Mouse (Mus musculus) neural tube, embryonic 10.5 days (tissue): ENCODE data around the gene Ppm1l.
"Not testable (repeated sequence)": the region's sequence is repeated elsewhere in the genome, so short reads cannot be mapped to it uniquely, and the experiment has no call there.

ENCODE experiments used
- DNase-seq: peaks from one replicate; pipeline ENCODE4 v3.0.0-alpha.2; 2017; ENCODE audit warnings: low spot score; ENCODE audit errors: extremely low spot score

Gene Ppm1l

GRCm38 (mm10) chr3:69535486-69535885 lies 218.8 kb downstream of the Ppm1l start:
- DNase-seq = no peak

- DNase-seq = peak; percentile 41
Measured at GRCm38 (mm10) chr3:69535941-69536647, 219.4 kb downstream of the Ppm1l start.

GRCm38 (mm10) chr3:69542962-69543361 lies 226.3 kb downstream of the Ppm1l start:
- no peak for DNase-seq

- no peak for DNase-seq
Measured at GRCm38 (mm10) chr3:69543730-69544129, 227.1 kb downstream of the Ppm1l start.

- DNase-seq = no peak
Measured at GRCm38 (mm10) chr3:69545017-69545416, 228.4 kb downstream of the Ppm1l start.

- DNase-seq = no peak
Measured at GRCm38 (mm10) chr3:69548704-69549455, 232.2 kb downstream of the Ppm1l start.

- no peak for DNase-seq
Measured at GRCm38 (mm10) chr3:69549602-69550001, 232.9 kb downstream of the Ppm1l start.

GRCm38 (mm10) chr3:69555511-69555910 lies 238.8 kb downstream of the Ppm1l start:
- no peak for DNase-seq

GRCm38 (mm10) chr3:69556092-69556778 lies 239.6 kb downstream of the Ppm1l start:
- DNase-seq = no peak

- DNase-seq = no peak
Measured at GRCm38 (mm10) chr3:69559316-69559974, 242.8 kb downstream of the Ppm1l start.

- DNase-seq = no peak
Measured at GRCm38 (mm10) chr3:69559975-69560330, 243.3 kb downstream of the Ppm1l start.

- DNase-seq = no peak
Measured at GRCm38 (mm10) chr3:69561686-69562085, 245.0 kb downstream of the Ppm1l start.

GRCm38 (mm10) chr3:69563406-69563805 lies 246.7 kb downstream of the Ppm1l start:
- no peak for DNase-seq

- not testable (repeated sequence) for DNase-seq
Measured at GRCm38 (mm10) chr3:69565586-69565985, 248.9 kb downstream of the Ppm1l start.

- DNase-seq = no peak
Measured at GRCm38 (mm10) chr3:69572561-69572960, 255.9 kb downstream of the Ppm1l start.

- DNase-seq = no peak
Measured at GRCm38 (mm10) chr3:69575577-69575976, 258.9 kb downstream of the Ppm1l start.

GRCm38 (mm10) chr3:69576715-69577114 lies 260.1 kb downstream of the Ppm1l start:
- no peak for DNase-seq

GRCm38 (mm10) chr3:69578791-69579190 lies 262.1 kb downstream of the Ppm1l start:
- DNase-seq = no peak

- DNase-seq = no peak
Measured at GRCm38 (mm10) chr3:69583798-69584197, 267.1 kb downstream of the Ppm1l start.

- DNase-seq = no peak
Measured at GRCm38 (mm10) chr3:69588101-69588760, 271.6 kb downstream of the Ppm1l start.

GRCm38 (mm10) chr3:69593426-69593825 lies 276.8 kb downstream of the Ppm1l start:
- DNase-seq = no peak
